Mouse (Mus musculus): ENCODE results near the gene Tmem269. TPM values are rescaled to one million over a fixed set of nuclear protein-coding genes. Genes with fewer than 3 reads are reported as not detected.

Tmem269 gene
- total RNA-seq, 1 experiment = not detected

GRCm38 (mm10) chr4:119245961-119246360 is 27.9 kb upstream of the Tmem269 start:
- H3K9ac ChIP-seq (ENCODE audit: insufficient read depth, low read depth, low read length, poor library complexity, severe bottlenecking) = no peak overlapping the region
- no peaks in the 10 kb centered on the region for H3K9me3 ChIP-seq (ENCODE audit: control insufficient read depth, insufficient read depth, low read depth, low read length)
- no peak for DNase-seq (ENCODE audit: low read depth, low spot score)
- in situ Hi-C loops (cut with MboI; ENCODE audit: low sequenced_read_pairs in 2 of 2, unreplicated experiment in 2 of 2) = no loop called here
- no peak overlapping the region for H3K27ac ChIP-seq (ENCODE audit: insufficient read depth, low read depth, low read length, poor library complexity, severe bottlenecking)
- TF ChIP-seq MAFK (IDR thresholded peaks at IDR 0.05; ENCODE audit: insufficient read depth, low read depth, low read length) = no peak
- TF ChIP-seq CHD2 (IDR thresholded peaks at IDR 0.05; ENCODE audit: low read depth, low read length) = no peak
- TF ChIP-seq HCFC1 (IDR thresholded peaks at IDR 0.05; ENCODE audit: borderline replicate concordance, insufficient read depth, low read length) = no peak
- no peak for TF ChIP-seq ZNF384 (IDR thresholded peaks at IDR 0.05; ENCODE audit: low read depth, low read length)
- TF ChIP-seq ZC3H11A (IDR thresholded peaks at IDR 0.05; ENCODE audit: borderline replicate concordance, low read depth, low read length) = no peak
- H3K36me3 ChIP-seq (ENCODE audit: control insufficient read depth, insufficient read depth, low read length, poor library complexity, severe bottlenecking) = peaks cover 9% of the 10 kb centered on the region; the same call in 1 of the 2 replicates
- H3K4me3 ChIP-seq (ENCODE audit: insufficient read depth in 1 of 2, low read depth in 1 of 2, low read length in 2 of 2, poor library complexity in 1 of 2, severe bottlenecking in 1 of 2) = no peak overlapping the region
- peaks cover 0 to 26% of the 10 kb centered on the region in 2 experiments; a peak in 2 of 4 replicates for H3K4me1 ChIP-seq (ENCODE audit: control insufficient read depth in 2 of 2, insufficient read depth in 2 of 2, low read length in 2 of 2, poor library complexity in 1 of 2)

GRCm38 (mm10) chr4:119245556-119245955 is 27.5 kb upstream of the Tmem269 start:
- TF ChIP-seq MAFK (IDR thresholded peaks at IDR 0.05; ENCODE audit: insufficient read depth, low read depth, low read length) (no peak), CHD2 (IDR thresholded peaks at IDR 0.05; ENCODE audit: low read depth, low read length) (no peak), ZNF384 (IDR thresholded peaks at IDR 0.05; ENCODE audit: low read depth, low read length) (no peak), ZC3H11A (IDR thresholded peaks at IDR 0.05; ENCODE audit: borderline replicate concordance, low read depth, low read length) (no peak), HCFC1 (IDR thresholded peaks at IDR 0.05; ENCODE audit: borderline replicate concordance, insufficient read depth, low read length) (no peak)
- no peak overlapping the region for H3K27ac ChIP-seq (ENCODE audit: insufficient read depth, low read depth, low read length, poor library complexity, severe bottlenecking)
- in situ Hi-C loops (cut with MboI; ENCODE audit: low sequenced_read_pairs in 2 of 2, unreplicated experiment in 2 of 2) = no loop called here
- H3K4me1 ChIP-seq (ENCODE audit: control insufficient read depth in 2 of 2, insufficient read depth in 2 of 2, low read length in 2 of 2, poor library complexity in 1 of 2) = peaks cover 0 to 26% of the 10 kb centered on the region in 2 experiments; a peak in 2 of 4 replicates
- H3K9me3 ChIP-seq (ENCODE audit: control insufficient read depth, insufficient read depth, low read depth, low read length) = no peaks in the 10 kb centered on the region
- H3K9ac ChIP-seq (ENCODE audit: insufficient read depth, low read depth, low read length, poor library complexity, severe bottlenecking) = no peak overlapping the region
- DNase-seq (ENCODE audit: low read depth, low spot score) = no peak
- no peak overlapping the region for H3K4me3 ChIP-seq (ENCODE audit: insufficient read depth in 1 of 2, low read depth in 1 of 2, low read length in 2 of 2, poor library complexity in 1 of 2, severe bottlenecking in 1 of 2)
- H3K36me3 ChIP-seq (ENCODE audit: control insufficient read depth, insufficient read depth, low read length, poor library complexity, severe bottlenecking) = peaks cover 9% of the 10 kb centered on the region; the same call in 1 of the 2 replicates

DNA sequence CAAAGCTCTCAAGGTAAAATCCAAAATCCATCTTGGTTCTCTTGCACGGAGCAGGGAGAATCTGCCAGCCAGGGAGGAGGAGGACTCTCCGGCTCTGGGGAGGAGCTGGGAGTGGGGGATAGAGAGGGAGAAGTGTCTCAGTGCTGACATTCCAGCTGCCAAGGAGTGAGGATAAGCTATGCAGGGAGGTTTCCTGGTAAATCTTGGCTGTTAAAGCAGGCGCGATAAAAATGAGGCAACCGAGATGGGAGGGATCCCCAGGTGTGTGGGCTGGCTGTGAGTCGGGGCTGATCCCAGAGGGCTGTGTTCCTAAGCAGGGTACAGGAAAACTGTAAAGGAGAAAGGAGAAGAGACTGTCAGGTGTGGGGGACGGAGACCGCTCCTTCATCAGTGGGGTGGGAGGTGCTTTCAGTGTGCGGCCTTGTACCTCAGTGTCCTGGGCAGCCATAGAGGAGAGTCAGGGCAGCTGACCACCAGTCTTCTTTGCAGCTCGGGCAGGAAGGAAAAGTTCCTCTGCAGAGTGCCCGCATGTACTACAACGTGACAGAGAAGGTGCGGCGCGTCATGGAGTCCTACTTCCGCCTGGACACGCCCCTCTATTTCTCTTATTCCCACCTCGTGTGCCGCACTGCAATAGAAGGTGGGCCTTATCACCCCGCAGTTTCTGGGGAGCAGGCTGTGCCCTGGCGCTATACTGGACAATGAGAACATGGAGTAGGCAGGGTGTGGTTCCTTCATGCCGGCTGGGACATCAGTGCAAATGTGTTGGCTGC is 26.6 kb upstream of the Tmem269 start:
- peaks cover 0 to 26% of the 10 kb centered on the region in 2 experiments; a peak in 2 of 4 replicates for H3K4me1 ChIP-seq (ENCODE audit: control insufficient read depth in 2 of 2, insufficient read depth in 2 of 2, low read length in 2 of 2, poor library complexity in 1 of 2)
- TF ChIP-seq ZNF384 (IDR thresholded peaks at IDR 0.05; ENCODE audit: low read depth, low read length) (no peak), CHD2 (IDR thresholded peaks at IDR 0.05; ENCODE audit: low read depth, low read length) (no peak), ZC3H11A (IDR thresholded peaks at IDR 0.05; ENCODE audit: borderline replicate concordance, low read depth, low read length) (no peak), MAFK (IDR thresholded peaks at IDR 0.05; ENCODE audit: insufficient read depth, low read depth, low read length) (no peak), HCFC1 (IDR thresholded peaks at IDR 0.05; ENCODE audit: borderline replicate concordance, insufficient read depth, low read length) (no peak)
- no peak overlapping the region for H3K9ac ChIP-seq (ENCODE audit: insufficient read depth, low read depth, low read length, poor library complexity, severe bottlenecking)
- no peak overlapping the region for H3K27ac ChIP-seq (ENCODE audit: insufficient read depth, low read depth, low read length, poor library complexity, severe bottlenecking)
- no peak for DNase-seq (ENCODE audit: low read depth, low spot score)
- no peak overlapping the region for H3K4me3 ChIP-seq (ENCODE audit: insufficient read depth in 1 of 2, low read depth in 1 of 2, low read length in 2 of 2, poor library complexity in 1 of 2, severe bottlenecking in 1 of 2)
- H3K36me3 ChIP-seq (ENCODE audit: control insufficient read depth, insufficient read depth, low read length, poor library complexity, severe bottlenecking) = peaks cover 9% of the 10 kb centered on the region; the same call in 1 of the 2 replicates
- in situ Hi-C loops (cut with MboI; ENCODE audit: low sequenced_read_pairs in 2 of 2, unreplicated experiment in 2 of 2) = no loop called here
- H3K9me3 ChIP-seq (ENCODE audit: control insufficient read depth, insufficient read depth, low read depth, low read length) = no peaks in the 10 kb centered on the region

DNA sequence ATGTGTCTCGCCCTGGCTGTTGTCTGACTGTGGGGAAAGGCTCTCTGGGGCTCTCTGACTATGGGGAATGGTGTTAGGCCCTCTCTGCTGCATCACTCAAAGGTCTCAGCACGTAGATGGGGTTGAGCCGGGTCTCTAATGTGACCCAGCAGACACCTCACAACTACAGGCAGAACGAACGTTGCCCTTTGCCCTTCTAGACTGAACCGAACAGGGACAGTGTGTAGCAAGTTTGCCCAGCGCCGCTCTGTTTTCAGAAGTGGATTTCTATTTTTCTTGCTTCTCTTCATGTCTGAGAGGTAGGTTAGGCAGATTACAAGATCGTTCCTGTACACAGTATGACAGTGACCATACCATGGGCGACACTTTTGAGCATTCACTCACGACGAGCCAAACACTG is 24.6 kb upstream of the Tmem269 start:
- H3K4me1 ChIP-seq (ENCODE audit: control insufficient read depth in 2 of 2, insufficient read depth in 2 of 2, low read length in 2 of 2, poor library complexity in 1 of 2) = peaks cover 8 to 29% of the 10 kb centered on the region in 2 experiments; a peak in 3 of 4 replicates
- no peaks in the 10 kb centered on the region for H3K9me3 ChIP-seq (ENCODE audit: control insufficient read depth, insufficient read depth, low read depth, low read length)
- in situ Hi-C loops (cut with MboI; ENCODE audit: low sequenced_read_pairs in 2 of 2, unreplicated experiment in 2 of 2) = no loop called here
- TF ChIP-seq HCFC1 (IDR thresholded peaks at IDR 0.05; ENCODE audit: borderline replicate concordance, insufficient read depth, low read length) = no peak
- TF ChIP-seq ZNF384 (IDR thresholded peaks at IDR 0.05; ENCODE audit: low read depth, low read length) = no peak
- no peak for TF ChIP-seq MAFK (IDR thresholded peaks at IDR 0.05; ENCODE audit: insufficient read depth, low read depth, low read length)
- no peak for TF ChIP-seq ZC3H11A (IDR thresholded peaks at IDR 0.05; ENCODE audit: borderline replicate concordance, low read depth, low read length)
- TF ChIP-seq CHD2 (IDR thresholded peaks at IDR 0.05; ENCODE audit: low read depth, low read length) = no peak
- H3K4me3 ChIP-seq (ENCODE audit: insufficient read depth in 1 of 2, low read depth in 1 of 2, low read length in 2 of 2, poor library complexity in 1 of 2, severe bottlenecking in 1 of 2) = no peak overlapping the region
- H3K36me3 ChIP-seq (ENCODE audit: control insufficient read depth, insufficient read depth, low read length, poor library complexity, severe bottlenecking) = peaks cover 7% of the 10 kb centered on the region; the same call in 1 of the 2 replicates
- H3K27ac ChIP-seq (ENCODE audit: insufficient read depth, low read depth, low read length, poor library complexity, severe bottlenecking) = no peak overlapping the region
- DNase-seq (ENCODE audit: low read depth, low spot score) = no peak
- H3K9ac ChIP-seq (ENCODE audit: insufficient read depth, low read depth, low read length, poor library complexity, severe bottlenecking) = no peak overlapping the region

Measured in ES-E14 (cell line).